Mouse (Mus musculus): ENCODE results near the gene B3gnt9. TPM values are rescaled to one million over a fixed set of nuclear protein-coding genes. Genes with fewer than 3 reads are reported as not detected.
A peak's percentile ranks its signal among the peaks of the same experiment; 100 is the strongest.

B3gnt9 gene
- total RNA-seq, 2 experiments from 2014 or later = 0.09 TPM; not detected in 1

DNA sequence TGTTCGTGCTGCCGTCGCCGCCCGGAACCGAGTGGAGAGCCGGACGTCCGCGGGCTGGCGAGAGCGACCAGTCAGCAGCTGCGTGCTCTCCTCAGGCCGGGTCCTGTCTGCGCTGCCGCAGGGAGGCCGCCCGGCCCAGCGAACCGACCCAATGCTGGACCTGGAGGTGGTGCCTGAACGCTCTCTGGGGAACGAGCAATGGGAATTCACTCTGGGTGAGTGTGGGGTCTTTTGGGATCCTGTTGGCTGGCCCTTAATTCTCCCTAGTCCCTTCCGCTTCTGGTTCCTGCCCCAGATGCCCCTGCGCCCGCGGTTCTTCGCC lies 29.7 kb downstream of the B3gnt9 start:
- peak; percentile 28 for ATAC-seq (replicated peaks; ENCODE audit: low FRiP score, poor library complexity, severe bottlenecking)

DNA sequence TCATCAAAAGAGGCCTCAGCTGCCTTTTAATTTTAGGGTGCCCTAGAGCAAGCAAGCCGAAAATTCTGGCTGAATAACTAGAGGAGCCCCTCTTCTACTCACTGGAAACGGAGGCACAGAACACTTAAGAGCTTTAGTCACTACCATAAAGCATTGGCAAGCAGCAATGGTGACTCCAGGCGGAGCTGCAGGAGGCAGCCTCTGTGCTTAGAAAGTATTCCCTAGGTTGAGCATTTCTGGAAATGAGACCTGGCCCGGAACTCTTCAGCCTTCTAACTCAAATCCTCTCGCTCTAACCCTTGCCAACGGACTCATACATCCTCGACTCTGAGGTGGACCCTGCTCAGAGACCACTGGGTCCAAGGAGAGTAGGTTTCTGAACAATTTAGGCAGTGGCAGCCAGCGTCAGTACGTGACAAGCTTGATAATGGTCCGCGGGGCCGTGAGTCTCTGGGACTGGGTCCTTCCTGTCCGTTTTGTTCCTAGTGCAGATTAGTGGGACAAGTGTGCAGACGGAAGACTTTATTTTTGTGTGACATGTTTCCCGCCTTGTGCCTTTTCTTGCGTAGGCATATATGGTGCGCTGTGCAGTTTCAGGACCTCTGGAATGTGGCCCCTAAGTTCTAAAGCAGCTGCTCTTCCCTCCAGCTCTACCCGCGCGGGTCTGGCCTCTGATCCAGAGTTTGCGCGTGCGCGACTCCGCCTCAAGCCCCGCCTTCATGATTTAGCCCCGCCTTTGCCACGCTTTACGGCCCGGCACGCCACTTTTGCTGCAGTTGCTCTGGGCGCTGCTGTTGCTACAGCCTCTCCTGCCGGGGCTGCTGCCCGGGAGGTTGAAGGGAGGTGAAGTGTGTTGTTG lies 30.3 kb downstream of the B3gnt9 start, which contains the start of gene D230025D16Rik:
Gene D230025D16Rik (plus strand): TSS at position 733 of the 859 bp plus-strand sequence.
- ATAC-seq (replicated peaks; ENCODE audit: low FRiP score, poor library complexity, severe bottlenecking) = peak; percentile 94

DNA sequence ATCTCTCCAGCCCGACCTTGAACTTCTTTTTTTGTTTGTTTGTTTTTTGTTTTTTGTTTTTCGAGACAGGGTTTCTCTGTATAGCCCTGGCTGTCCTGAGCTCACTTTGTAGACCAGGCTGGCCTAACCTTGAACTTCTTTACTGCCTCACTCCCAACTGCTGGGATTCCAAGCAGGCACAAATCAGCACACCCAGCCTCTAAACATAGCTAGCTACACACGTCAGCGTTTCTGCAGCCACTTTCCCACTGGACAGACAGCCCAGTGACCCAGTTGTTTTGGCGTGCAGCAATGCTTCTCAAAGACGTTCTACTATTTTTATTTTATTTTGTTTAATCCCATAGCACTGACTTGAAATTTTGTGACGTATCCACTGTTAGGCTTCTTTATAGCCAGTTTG lies 31.1 kb downstream of the B3gnt9 start:
- ATAC-seq (replicated peaks; ENCODE audit: low FRiP score, poor library complexity, severe bottlenecking) = no peak

DNA sequence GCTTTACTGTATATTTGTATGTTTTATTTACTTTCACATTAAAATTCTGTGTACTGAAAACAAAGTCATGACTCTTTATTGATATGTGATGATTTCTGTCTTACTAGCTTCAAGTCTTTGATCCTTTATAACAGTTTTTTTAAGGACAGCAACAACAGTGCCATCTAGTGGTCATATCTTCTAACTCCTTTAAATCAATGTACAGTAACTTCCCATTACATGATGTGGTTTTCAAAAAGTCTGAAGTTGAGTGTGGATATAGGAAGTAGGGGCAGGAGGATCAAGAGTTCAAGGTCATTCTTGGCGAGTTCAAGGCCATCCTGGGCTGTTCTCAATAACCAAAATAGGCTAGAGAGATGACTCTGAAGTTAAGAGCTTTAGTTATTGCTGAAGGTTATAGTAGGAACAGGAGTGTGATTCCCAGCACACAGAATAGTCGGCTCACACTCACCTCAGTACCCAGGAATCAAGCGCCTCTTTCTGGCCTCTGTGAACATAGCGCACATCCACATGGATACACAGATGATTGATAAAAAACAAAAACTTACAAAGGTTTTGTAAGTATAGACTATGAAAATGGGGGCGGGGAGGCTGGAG lies 36.9 kb downstream of the B3gnt9 start:
- ATAC-seq (replicated peaks; ENCODE audit: low FRiP score, poor library complexity, severe bottlenecking) = peak; percentile 62

DNA sequence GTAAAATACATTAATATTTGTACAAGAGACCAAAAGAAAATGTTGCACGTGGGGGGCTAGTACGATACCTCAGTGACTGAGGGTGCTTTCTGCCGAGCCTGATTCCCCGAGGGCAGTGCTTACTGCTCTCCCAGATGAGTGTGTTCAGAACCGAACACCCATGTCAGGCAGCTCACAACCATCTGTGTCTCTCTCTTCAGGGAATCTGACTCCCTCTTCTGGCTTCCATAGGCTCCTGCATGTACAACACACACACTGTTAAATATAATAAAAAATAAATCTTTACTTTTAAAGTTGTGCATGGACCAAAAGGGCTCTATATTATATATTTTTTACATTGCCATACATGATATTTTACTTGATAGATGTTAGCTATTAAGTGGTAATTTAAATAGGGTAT lies 40.8 kb downstream of the B3gnt9 start:
- ATAC-seq (replicated peaks; ENCODE audit: low FRiP score, poor library complexity, severe bottlenecking) = no peak

DNA sequence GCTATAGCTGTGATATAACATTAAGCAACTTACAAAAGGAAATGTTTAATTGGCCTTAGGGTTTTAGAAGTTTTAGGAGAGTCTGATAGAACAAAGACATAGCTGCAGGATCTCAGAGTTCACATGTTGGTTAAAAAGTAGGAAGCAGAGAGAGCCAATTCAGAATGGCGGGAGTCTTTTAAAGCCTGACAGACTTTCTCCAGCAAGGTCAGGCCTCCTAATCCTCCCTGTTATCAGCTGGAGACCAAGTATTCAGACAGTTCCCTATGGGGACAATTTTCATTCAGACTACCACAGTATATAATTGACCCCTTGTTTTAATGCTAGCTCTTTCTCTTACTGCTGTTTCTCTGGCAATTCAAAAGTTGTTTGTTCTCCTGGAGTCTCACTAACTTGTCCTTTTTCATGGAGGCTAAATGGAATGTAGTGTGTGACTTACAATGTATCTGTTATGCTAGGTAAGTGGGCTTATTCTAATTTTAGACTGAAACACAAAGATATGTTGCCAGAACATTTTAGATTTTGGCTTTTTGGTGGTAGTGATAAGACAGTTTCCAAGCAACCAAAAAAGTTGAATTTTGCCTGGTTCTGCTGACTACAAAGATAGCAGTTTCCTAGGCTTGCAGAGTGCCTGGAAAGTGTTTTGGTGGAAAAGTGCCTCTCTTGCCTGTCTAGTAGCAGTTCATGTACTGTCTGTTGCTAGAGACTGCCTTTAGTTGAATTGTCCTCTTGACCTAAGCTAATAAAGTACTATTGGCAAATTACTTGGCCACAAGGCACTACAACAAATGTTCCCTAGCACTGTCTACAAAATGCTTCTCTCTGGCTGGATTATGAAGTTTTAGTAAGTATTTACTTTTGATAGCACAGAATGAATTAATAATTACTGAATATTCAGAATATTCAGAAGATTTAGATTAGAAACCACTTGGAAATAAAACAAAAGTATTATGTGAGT lies 45.5 kb downstream of the B3gnt9 start:
- ATAC-seq (replicated peaks; ENCODE audit: low FRiP score, poor library complexity, severe bottlenecking) = no peak

DNA sequence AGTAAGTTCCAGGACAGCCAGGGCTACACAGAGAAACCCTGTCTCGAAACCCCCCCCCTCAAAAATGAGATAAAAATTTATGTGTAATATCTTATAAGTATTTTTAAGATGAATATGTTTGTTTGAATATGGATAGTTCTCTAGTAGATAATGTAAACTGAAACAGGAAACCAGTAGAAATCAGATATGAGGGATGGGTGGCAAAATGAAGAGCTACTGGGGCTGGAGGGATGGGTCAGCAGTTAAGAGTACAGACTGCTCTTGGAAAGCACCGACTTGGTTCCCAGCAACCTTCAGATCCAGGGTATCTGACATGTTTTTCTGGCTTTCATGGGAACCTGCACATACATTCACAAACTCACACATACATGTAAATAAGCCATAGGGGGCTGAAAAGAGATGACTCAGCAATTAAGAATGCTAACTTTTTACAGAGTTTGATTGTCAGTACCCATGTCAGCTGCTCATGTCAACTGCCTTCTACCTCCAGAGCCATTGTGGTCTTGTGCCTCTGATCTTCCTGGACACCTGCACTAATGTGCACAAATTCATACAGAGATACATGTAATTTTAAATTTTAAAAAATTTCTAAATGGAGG lies 47.2 kb downstream of the B3gnt9 start:
- ATAC-seq (replicated peaks; ENCODE audit: low FRiP score, poor library complexity, severe bottlenecking) = no peak

DNA sequence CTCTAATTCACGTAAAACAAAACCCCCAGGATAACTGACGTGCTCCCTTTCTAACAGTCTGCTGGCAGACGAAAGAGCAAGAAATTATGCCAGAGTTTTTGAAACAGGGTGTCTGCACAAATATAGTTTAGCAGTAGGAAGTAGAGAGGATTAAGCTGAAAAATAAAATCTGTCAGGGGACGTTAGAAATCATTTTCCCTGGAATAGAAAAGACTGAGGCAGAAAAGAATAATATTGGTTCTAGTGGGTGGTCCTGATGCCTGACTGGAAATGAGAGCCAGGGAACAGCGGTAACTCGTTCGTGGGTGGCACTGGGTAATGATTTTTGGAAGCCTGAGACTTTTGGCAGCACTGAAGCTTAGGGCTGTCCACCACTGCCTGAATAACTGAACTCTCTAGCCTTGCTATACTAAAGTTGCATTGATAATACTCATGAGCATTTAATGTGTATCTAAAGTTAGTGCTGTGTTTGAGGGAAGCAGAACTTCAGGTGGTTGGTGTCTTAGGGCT lies 48.1 kb downstream of the B3gnt9 start:
- no peak for ATAC-seq (replicated peaks; ENCODE audit: low FRiP score, poor library complexity, severe bottlenecking)

DNA sequence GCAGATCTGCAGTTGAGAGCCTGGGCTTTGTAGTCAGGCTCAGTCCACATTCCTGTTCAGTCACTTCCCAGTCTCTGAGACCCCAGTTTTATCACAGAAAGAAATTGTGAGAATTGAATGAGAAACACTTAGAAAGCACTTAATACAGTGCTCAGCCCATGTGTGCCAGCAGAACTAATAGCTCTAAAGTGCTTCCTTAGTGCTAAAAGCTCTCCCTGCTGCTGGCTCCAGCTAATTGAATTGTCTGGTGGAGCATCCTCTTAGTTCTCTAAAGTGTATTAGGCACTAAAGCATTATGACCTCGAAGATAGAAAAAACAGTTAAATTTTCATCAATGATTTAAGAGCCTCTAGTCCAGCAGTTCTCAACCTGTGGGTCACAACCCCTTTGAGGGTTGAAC lies 49.2 kb downstream of the B3gnt9 start:
- no peak for ATAC-seq (replicated peaks; ENCODE audit: low FRiP score, poor library complexity, severe bottlenecking)

Other genes starting within 250 kb of the B3gnt9 start
- not detected in 2 replicates for gene Ces3a, start 206.6 kb downstream of the B3gnt9 start, total RNA-seq (2015; ENCODE audit: low replicate concordance)
- not detected in 2 replicates for gene Ces3a, start 206.6 kb downstream of the B3gnt9 start, total RNA-seq (2017; ENCODE audit: low replicate concordance)
- not detected in 2 replicates for gene Ces3b, start 171.4 kb downstream of the B3gnt9 start, total RNA-seq (2015; ENCODE audit: low replicate concordance)
- not detected in 2 replicates for gene Ces3b, start 171.4 kb downstream of the B3gnt9 start, total RNA-seq (2017; ENCODE audit: low replicate concordance)
- not detected in 2 replicates for gene Ces4a, start 123.4 kb downstream of the B3gnt9 start, total RNA-seq (2015; ENCODE audit: low replicate concordance)
- gene Ces4a, start 123.4 kb downstream of the B3gnt9 start, total RNA-seq (2017; ENCODE audit: low replicate concordance) = not detected in 2 replicates
- 28.6 and 37.6 TPM in 2 replicates for gene Cbfb, start 84.5 kb downstream of the B3gnt9 start, total RNA-seq (2015; ENCODE audit: low replicate concordance)
- 27.2 and 33.1 TPM in 2 replicates for gene Cbfb, start 84.5 kb downstream of the B3gnt9 start, total RNA-seq (2017; ENCODE audit: low replicate concordance)
- gene D230025D16Rik, start 30.0 kb downstream of the B3gnt9 start, total RNA-seq (2015; ENCODE audit: low replicate concordance) = 16.9 and 22.5 TPM in 2 replicates
- gene D230025D16Rik, start 30.0 kb downstream of the B3gnt9 start, total RNA-seq (2017; ENCODE audit: low replicate concordance) = 20.1 and 22.6 TPM in 2 replicates
- gene Tradd, start 9.5 kb upstream of the B3gnt9 start, total RNA-seq (2015; ENCODE audit: low replicate concordance) = 2.3 and 3.5 TPM in 2 replicates
- gene Tradd, start 9.5 kb upstream of the B3gnt9 start, total RNA-seq (2017; ENCODE audit: low replicate concordance) = 3.6 and 5.9 TPM in 2 replicates
- gene Fbxl8, start 9.5 kb upstream of the B3gnt9 start, total RNA-seq (2015; ENCODE audit: low replicate concordance) = 1.3 and 3.5 TPM in 2 replicates
- gene Fbxl8, start 9.5 kb upstream of the B3gnt9 start, total RNA-seq (2017; ENCODE audit: low replicate concordance) = 0.28 and 0.94 TPM in 2 replicates
- gene Hsf4, start 14.6 kb upstream of the B3gnt9 start, total RNA-seq (2015; ENCODE audit: low replicate concordance) = not detected in 2 replicates
- gene Hsf4, start 14.6 kb upstream of the B3gnt9 start, total RNA-seq (2017; ENCODE audit: low replicate concordance) = not detected in 2 replicates
- gene Nol3, start 21.0 kb upstream of the B3gnt9 start, total RNA-seq (2015; ENCODE audit: low replicate concordance) = not detected in 2 replicates
- not detected in 2 replicates for gene Nol3, start 21.0 kb upstream of the B3gnt9 start, total RNA-seq (2017; ENCODE audit: low replicate concordance)
- 1.0 and 3.8 TPM in 2 replicates for gene 4931428F04Rik, start 34.7 kb upstream of the B3gnt9 start, total RNA-seq (2015; ENCODE audit: low replicate concordance)
- gene 4931428F04Rik, start 34.7 kb upstream of the B3gnt9 start, total RNA-seq (2017; ENCODE audit: low replicate concordance) = 0.70 and 1.2 TPM in 2 replicates
- gene Exoc3l, start 40.9 kb upstream of the B3gnt9 start, total RNA-seq (2015; ENCODE audit: low replicate concordance) = 0.38 and 5.9 TPM in 2 replicates
- gene Exoc3l, start 40.9 kb upstream of the B3gnt9 start, total RNA-seq (2017; ENCODE audit: low replicate concordance) = 15.0 and 26.8 TPM in 2 replicates
- gene E2f4, start 42.5 kb upstream of the B3gnt9 start, total RNA-seq (2015; ENCODE audit: low replicate concordance) = 289 and 294 TPM in 2 replicates
- gene E2f4, start 42.5 kb upstream of the B3gnt9 start, total RNA-seq (2017; ENCODE audit: low replicate concordance) = 120 and 129 TPM in 2 replicates
- gene Elmo3, start 50.4 kb upstream of the B3gnt9 start, total RNA-seq (2015; ENCODE audit: low replicate concordance) = 13.8 and 17.3 TPM in 2 replicates
- gene Elmo3, start 50.4 kb upstream of the B3gnt9 start, total RNA-seq (2017; ENCODE audit: low replicate concordance) = 22.1 and 30.7 TPM in 2 replicates
- gene Lrrc29, start 71.1 kb upstream of the B3gnt9 start, total RNA-seq (2015; ENCODE audit: low replicate concordance) = 13.4 and 35.9 TPM in 2 replicates
- gene Lrrc29, start 71.1 kb upstream of the B3gnt9 start, total RNA-seq (2017; ENCODE audit: low replicate concordance) = 26.2 and 28.6 TPM in 2 replicates
- 51.2 and 56.3 TPM in 2 replicates for gene Tmem208, start 71.2 kb upstream of the B3gnt9 start, total RNA-seq (2015; ENCODE audit: low replicate concordance)
- gene Tmem208, start 71.2 kb upstream of the B3gnt9 start, total RNA-seq (2017; ENCODE audit: low replicate concordance) = 18.5 and 26.9 TPM in 2 replicates
- gene Fhod1, start 92.8 kb upstream of the B3gnt9 start, total RNA-seq (2015; ENCODE audit: low replicate concordance) = 0.19 and 3.8 TPM in 2 replicates
- 0.56 and 1.0 TPM in 2 replicates for gene Fhod1, start 92.8 kb upstream of the B3gnt9 start, total RNA-seq (2017; ENCODE audit: low replicate concordance)
- gene Slc9a5, start 93.7 kb upstream of the B3gnt9 start, total RNA-seq (2015; ENCODE audit: low replicate concordance) = 1.7 TPM in 1 of 2 replicates, not detected in the other
- not detected in 2 replicates for gene Slc9a5, start 93.7 kb upstream of the B3gnt9 start, total RNA-seq (2017; ENCODE audit: low replicate concordance)
- not detected in 2 replicates for gene Plekhg4, start 118.1 kb upstream of the B3gnt9 start, total RNA-seq (2015; ENCODE audit: low replicate concordance)
- gene Plekhg4, start 118.1 kb upstream of the B3gnt9 start, total RNA-seq (2017; ENCODE audit: low replicate concordance) = not detected in 2 replicates
- gene Kctd19, start 158.3 kb upstream of the B3gnt9 start, total RNA-seq (2015; ENCODE audit: low replicate concordance) = not detected in 2 replicates
- not detected in 2 replicates for gene Kctd19, start 158.3 kb upstream of the B3gnt9 start, total RNA-seq (2017; ENCODE audit: low replicate concordance)
- 0.96 TPM in 1 of 2 replicates, not detected in the other for gene Lrrc36, start 158.4 kb upstream of the B3gnt9 start, total RNA-seq (2015; ENCODE audit: low replicate concordance)
- gene Lrrc36, start 158.4 kb upstream of the B3gnt9 start, total RNA-seq (2017; ENCODE audit: low replicate concordance) = 0.56 and 0.85 TPM in 2 replicates
- not detected in 2 replicates for gene Tppp3, start 216.4 kb upstream of the B3gnt9 start, total RNA-seq (2015; ENCODE audit: low replicate concordance)
- not detected in 2 replicates for gene Tppp3, start 216.4 kb upstream of the B3gnt9 start, total RNA-seq (2017; ENCODE audit: low replicate concordance)
- gene Zdhhc1, start 241.7 kb upstream of the B3gnt9 start, total RNA-seq (2015; ENCODE audit: low replicate concordance) = not detected in 2 replicates
- 0.17 and 0.42 TPM in 2 replicates for gene Zdhhc1, start 241.7 kb upstream of the B3gnt9 start, total RNA-seq (2017; ENCODE audit: low replicate concordance)

Data from erythroblast, adult 5-6 weeks (primary cell).